ENCODE assay signal across 16 mouse cellular contexts in genomic region chr11:91053321-91053720, GRCm38 (mm10).
A peak's percentile ranks its signal among the peaks of the same experiment; 100 is the strongest.
DNase-seq lines count a peak whose midpoint lies in the region; ATAC-seq and TF ChIP-seq lines count a peak whose summit lies in the region.
"Had no signal": no experiment of that assay in that cellular context is flagged by ENCODE, and none has a peak within 500 bp of the region (broad histone marks: within the 10 kb centered on the region; RNA-seq: fewer than 3 reads in every experiment).

No protein-coding gene starts in this region.

- no peak overlapping the region for H3K4me2 ChIP-seq in forebrain, embryonic 16.5 days (ENCODE audit: low read length)
- no peak overlapping the region for H3K4me2 ChIP-seq in lung, embryonic 14.5 days
- H3K4me2 ChIP-seq: embryonic facial prominence, embryonic 12.5 days; forebrain, embryonic 12.5 days had no signal

- H3K27ac ChIP-seq in forebrain, embryonic 16.5 days (ENCODE audit: low read length) = no peak overlapping the region
- H3K27ac ChIP-seq in forebrain, embryonic 10.5 days = no peak overlapping the region
- no peak overlapping the region for H3K27ac ChIP-seq in lung, embryonic 14.5 days (ENCODE audit: low read depth)
- H3K27ac ChIP-seq: embryonic facial prominence, embryonic 10.5 days; embryonic facial prominence, embryonic 12.5 days; forebrain, embryonic 12.5 days had no signal

- H3K4me1 ChIP-seq in forebrain, embryonic 16.5 days (replicated peaks; ENCODE audit: control insufficient read depth, insufficient read depth, low read length) = peaks cover 8% of the 10 kb centered on the region
- peaks cover 9% of the 10 kb centered on the region for H3K4me1 ChIP-seq in forebrain, embryonic 10.5 days
- H3K4me1 ChIP-seq in lung, embryonic 14.5 days (ENCODE audit: insufficient read depth) = no peaks in the 10 kb centered on the region
- H3K4me1 ChIP-seq: embryonic facial prominence, embryonic 12.5 days; forebrain, embryonic 12.5 days had no signal

- ATAC-seq in forebrain, embryonic 16.5 days = 0 out of 2 replicates have a peak, but pooled peaks have one; percentile 20
- ATAC-seq in lung, embryonic 14.5 days (ENCODE audit: insufficient read depth) = no peak

- H3K9ac ChIP-seq in forebrain, embryonic 16.5 days (replicated peaks; ENCODE audit: low read depth, low read length) = no peak overlapping the region
- no peak overlapping the region for H3K9ac ChIP-seq in lung, embryonic 14.5 days
- H3K9ac ChIP-seq: embryonic facial prominence, embryonic 12.5 days; forebrain, embryonic 12.5 days had no signal

- no peak overlapping the region for H3K4me3 ChIP-seq in forebrain, embryonic 16.5 days (replicated peaks; ENCODE audit: low read length)
- no peak overlapping the region for H3K4me3 ChIP-seq in forebrain, embryonic 10.5 days
- H3K4me3 ChIP-seq in lung, embryonic 14.5 days (ENCODE audit: low read depth, low read length) = no peak overlapping the region
- H3K4me3 ChIP-seq: embryonic facial prominence, embryonic 10.5 days; embryonic facial prominence, embryonic 12.5 days; forebrain, embryonic 12.5 days had no signal

- no peak for DNase-seq in forebrain, embryonic 10.5 days (ENCODE audit: extremely low spot score, low spot score)
- DNase-seq in lung, embryonic 14.5 days = peak; percentile 0
- no peak for DNase-seq in lung, postnatal 36 days
- DNase-seq in heart, adult 18-20 months = no peak
- DNase-seq: adrenal gland, adult 2 months; adrenal gland, postnatal 10 days; adrenal gland, postnatal 25 days; cerebellum, adult 11-12 months; cerebellum, adult 2 months; cerebellum, adult 9-10 months; cerebellum, postnatal 10 days; cerebellum, postnatal 25 days had no signal

- 64% methylated on average over 2 of the region's 2 CpGs for WGBS in forebrain, embryonic 16.5 days
- WGBS in forebrain, embryonic 10.5 days = 85% methylated on average over 2 of the region's 2 CpGs
- 67% methylated on average over 2 of the region's 2 CpGs for WGBS in lung, embryonic 14.5 days

- no peaks in the 10 kb centered on the region for H3K9me3 ChIP-seq in forebrain, embryonic 16.5 days (ENCODE audit: control insufficient read depth, low read length)
- H3K9me3 ChIP-seq in forebrain, embryonic 10.5 days = no peaks in the 10 kb centered on the region
- H3K9me3 ChIP-seq in lung, embryonic 14.5 days (ENCODE audit: low read depth, low read length) = no peaks in the 10 kb centered on the region
- H3K9me3 ChIP-seq: embryonic facial prominence, embryonic 10.5 days; embryonic facial prominence, embryonic 12.5 days; forebrain, embryonic 12.5 days had no signal

- H3K36me3 ChIP-seq in forebrain, embryonic 16.5 days (ENCODE audit: control insufficient read depth, insufficient read depth) = no peaks in the 10 kb centered on the region
- H3K36me3 ChIP-seq in forebrain, embryonic 10.5 days (replicated peaks) = no peaks in the 10 kb centered on the region
- H3K36me3 ChIP-seq in lung, embryonic 14.5 days (ENCODE audit: insufficient read depth) = no peaks in the 10 kb centered on the region
- H3K36me3 ChIP-seq: embryonic facial prominence, embryonic 10.5 days; embryonic facial prominence, embryonic 12.5 days; forebrain, embryonic 12.5 days had no signal

- no peak for TF ChIP-seq CTCF in lung, embryonic 14.5 days (IDR thresholded peaks at IDR 0.05; ENCODE audit: low read depth)

- peaks cover 6% of the 10 kb centered on the region; the same call in 1 of the 2 replicates for H3K27me3 ChIP-seq in forebrain, embryonic 16.5 days (replicated peaks; ENCODE audit: control insufficient read depth, insufficient read depth, low read length)
- H3K27me3 ChIP-seq in forebrain, embryonic 10.5 days (ENCODE audit: poor library complexity, severe bottlenecking) = no peaks in the 10 kb centered on the region
- H3K27me3 ChIP-seq in lung, embryonic 14.5 days (ENCODE audit: insufficient read depth, low read length) = no peaks in the 10 kb centered on the region
- H3K27me3 ChIP-seq: embryonic facial prominence, embryonic 12.5 days; forebrain, embryonic 12.5 days had no signal
